Mouse (Mus musculus) urinary bladder, adult 18-20 months (tissue): ENCODE measurements around the gene Tyk2.

Experiments
- DNase-seq, 2 experiments: peaks; one replicate each; pipeline ENCODE4 v3.0.0; 2022; ENCODE audit warnings: low spot score in 2 of 2, mixed read lengths in 2 of 2

Tyk2 gene

GRCm38 (mm10) chr9:21149654-21150419, 18.8 kb upstream of the Tyk2 start, which contains the start of gene Cdc37:
Gene Cdc37, minus strand, starts transcription at chr9:21149982.
- peak; percentile 85 to 87 for DNase-seq

GRCm38 (mm10) chr9:21149077-21149653, 18.1 kb upstream of the Tyk2 start:
- no peak for DNase-seq

- no peak for DNase-seq
These were observed 17.4 kb upstream of the Tyk2 start for GRCm38 (mm10) chr9:21148427-21148826.

GRCm38 (mm10) chr9:21146722-21147121, 15.7 kb upstream of the Tyk2 start:
- no peak for DNase-seq

GRCm38 (mm10) chr9:21145431-21145830, 14.4 kb upstream of the Tyk2 start:
- DNase-seq: no peak

GRCm38 (mm10) chr9:21144361-21144760, 13.3 kb upstream of the Tyk2 start:
- no peak for DNase-seq

- no peak for DNase-seq
These were observed 10.9 kb upstream of the Tyk2 start for GRCm38 (mm10) chr9:21141922-21142321.

GRCm38 (mm10) chr9:21138386-21138785, 7.3 kb upstream of the Tyk2 start:
- DNase-seq: no peak

- peak; percentile 41 to 42 for DNase-seq
These were observed 6.2 kb upstream of the Tyk2 start for GRCm38 (mm10) chr9:21137229-21137628.

- DNase-seq: no peak
These were observed 5.4 kb upstream of the Tyk2 start for GRCm38 (mm10) chr9:21136401-21136800.

- DNase-seq: no peak
These were observed 4.9 kb upstream of the Tyk2 start for GRCm38 (mm10) chr9:21135941-21136381.

GRCm38 (mm10) chr9:21135329-21135890, 4.4 kb upstream of the Tyk2 start:
- DNase-seq: no peak

GRCm38 (mm10) chr9:21134595-21135328, 3.7 kb upstream of the Tyk2 start:
- peak in 1 of 2 experiments; percentile 52 for DNase-seq

GRCm38 (mm10) chr9:21133064-21133707, 2.1 kb upstream of the Tyk2 start:
- DNase-seq: no peak

GRCm38 (mm10) chr9:21132102-21132775, 1.2 kb upstream of the Tyk2 start:
- no peak for DNase-seq

GRCm38 (mm10) chr9:21126259-21126627, 4.8 kb downstream of the Tyk2 start:
- no peak for DNase-seq

GRCm38 (mm10) chr9:21125502-21126258, 5.4 kb downstream of the Tyk2 start:
- no peak for DNase-seq

- no peak for DNase-seq
These were observed 6.2 kb downstream of the Tyk2 start for GRCm38 (mm10) chr9:21124837-21125236.

- no peak for DNase-seq
These were observed 9.6 kb downstream of the Tyk2 start for GRCm38 (mm10) chr9:21121483-21121882.

GRCm38 (mm10) chr9:21117073-21117472, 14.0 kb downstream of the Tyk2 start:
- no peak for DNase-seq
